Mouse (Mus musculus): ENCODE measurements at regions not wholly inside any gene's neighbourhood (a gene's known extent, or its start where the extent isn't known, plus 50 kb on each side); places are given as distances from the start of the nearest gene placed in this dataset.

DNA sequence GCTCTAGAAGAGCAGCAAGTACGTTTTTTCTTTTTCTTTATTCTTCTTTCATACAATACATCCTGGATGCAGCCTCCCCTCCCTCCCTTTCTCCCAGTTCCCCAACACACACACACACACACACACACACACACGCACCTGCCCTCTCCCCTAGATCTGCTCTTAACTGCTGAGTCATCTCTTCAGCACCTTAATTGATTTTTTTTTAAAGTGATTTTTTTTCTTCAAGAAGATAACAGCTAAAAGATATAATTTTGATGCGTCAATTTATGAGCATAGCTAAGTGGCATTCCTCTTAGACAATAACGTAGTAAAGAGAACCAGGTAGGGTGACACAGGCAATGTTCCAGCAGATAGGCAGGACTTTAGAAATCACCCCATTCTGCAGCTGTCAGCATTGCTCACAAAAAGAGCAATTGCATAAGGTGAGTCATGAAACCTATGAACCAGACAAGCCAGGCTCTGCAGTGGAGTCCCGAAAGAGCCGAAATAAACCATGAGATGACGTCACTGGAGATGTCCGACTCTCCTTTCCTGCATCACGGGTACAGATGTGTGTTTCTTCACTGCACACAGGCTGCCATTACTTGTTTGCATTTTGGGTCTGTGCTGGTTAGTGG, 63.9 kb upstream of the Tnrc6a start:
- DNase-seq, result no peak

DNA sequence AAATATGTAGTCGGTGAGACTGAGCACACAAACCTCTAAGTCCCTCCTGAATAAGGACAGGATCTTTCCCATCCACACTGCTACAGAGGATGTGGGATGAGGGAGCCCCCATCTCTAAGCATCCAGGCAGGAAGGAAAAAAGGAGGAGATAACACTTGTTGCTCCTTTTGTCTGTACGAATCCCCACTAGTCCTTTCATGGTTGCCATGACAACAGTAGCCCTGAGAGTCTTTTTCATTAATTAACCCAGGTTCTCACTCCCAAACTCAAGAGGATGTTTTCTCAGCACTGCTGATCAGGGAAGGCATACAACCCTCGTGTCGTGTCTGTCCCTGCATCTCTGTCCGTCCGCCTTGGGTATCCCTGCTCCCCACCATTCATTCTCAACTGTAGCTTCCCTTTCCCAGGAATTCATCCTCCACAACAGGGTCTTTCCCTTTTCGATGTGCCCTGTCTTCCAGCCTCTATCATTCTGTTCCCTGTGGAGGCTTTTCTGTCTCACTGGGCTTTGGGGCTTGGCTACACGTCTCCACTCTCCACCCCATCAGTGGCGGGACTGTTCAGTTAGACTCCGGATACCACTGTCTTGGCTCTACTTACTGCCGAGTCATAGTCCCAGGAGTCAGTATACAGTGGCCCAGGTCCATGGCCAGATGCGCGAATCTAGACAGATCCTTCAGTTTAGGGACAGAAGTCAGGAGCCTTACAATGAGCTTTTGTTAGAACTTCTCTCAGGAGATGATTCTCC, 60.2 kb upstream of the Tnrc6a start:
- no peak for DNase-seq

DNA sequence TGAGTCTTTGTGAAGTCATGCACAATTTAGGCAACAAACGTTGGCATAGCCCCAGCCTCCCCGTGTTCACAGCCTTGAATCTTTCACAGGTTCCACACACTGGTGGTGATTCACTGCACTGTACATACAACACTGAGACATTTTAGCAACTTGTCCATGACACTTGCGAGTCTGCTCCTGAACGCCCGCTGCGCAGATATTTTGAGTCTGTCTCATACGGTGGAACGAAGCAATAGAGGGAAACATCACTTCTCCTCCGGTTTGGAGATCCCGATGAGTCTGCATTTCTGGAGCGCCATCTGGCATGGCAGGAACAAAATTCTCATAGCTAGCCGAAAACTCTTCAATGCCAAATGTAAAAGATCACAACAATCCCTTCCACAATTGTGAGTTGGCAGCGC, 57.7 kb upstream of the Tnrc6a start:
- DNase-seq, result peak; percentile 78

DNA sequence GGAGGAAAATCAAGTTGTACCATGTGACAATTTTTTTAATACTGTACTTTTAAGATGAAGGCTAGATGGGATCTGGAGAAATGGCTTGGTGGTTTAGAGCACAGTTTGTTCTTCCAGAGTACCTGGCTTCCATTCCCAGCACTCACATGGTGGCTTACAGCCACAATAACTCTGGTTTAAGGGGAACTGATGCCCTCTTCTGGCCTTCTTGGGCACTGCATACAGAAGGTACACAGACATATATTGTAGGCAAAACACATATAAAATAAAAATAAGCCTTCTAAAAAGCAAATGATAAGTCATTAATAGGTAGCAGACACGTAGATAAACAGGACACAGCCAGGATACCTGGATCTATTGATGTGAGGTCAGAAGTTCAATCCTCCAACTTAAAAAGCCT, 56.3 kb upstream of the Tnrc6a start:
- DNase-seq, result no peak

DNA sequence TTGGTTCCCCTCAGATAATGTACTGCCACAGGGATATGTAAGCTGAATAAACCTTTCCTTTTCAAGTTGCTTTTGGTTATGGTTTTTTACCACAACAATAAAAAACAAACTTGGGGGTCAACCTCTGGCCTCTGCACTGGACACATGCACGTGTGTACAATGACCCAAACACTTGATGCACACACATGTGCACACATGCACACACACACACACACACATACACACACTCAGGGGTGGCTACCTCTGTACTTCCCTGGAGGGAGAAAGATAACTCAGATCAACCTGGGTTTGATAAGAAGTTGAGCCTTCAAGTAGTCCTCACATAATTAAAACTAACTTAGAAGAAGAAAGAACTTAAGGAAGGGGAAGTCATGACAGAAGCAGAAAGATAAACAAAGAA, 55.4 kb upstream of the Tnrc6a start:
- no peak for DNase-seq

DNA sequence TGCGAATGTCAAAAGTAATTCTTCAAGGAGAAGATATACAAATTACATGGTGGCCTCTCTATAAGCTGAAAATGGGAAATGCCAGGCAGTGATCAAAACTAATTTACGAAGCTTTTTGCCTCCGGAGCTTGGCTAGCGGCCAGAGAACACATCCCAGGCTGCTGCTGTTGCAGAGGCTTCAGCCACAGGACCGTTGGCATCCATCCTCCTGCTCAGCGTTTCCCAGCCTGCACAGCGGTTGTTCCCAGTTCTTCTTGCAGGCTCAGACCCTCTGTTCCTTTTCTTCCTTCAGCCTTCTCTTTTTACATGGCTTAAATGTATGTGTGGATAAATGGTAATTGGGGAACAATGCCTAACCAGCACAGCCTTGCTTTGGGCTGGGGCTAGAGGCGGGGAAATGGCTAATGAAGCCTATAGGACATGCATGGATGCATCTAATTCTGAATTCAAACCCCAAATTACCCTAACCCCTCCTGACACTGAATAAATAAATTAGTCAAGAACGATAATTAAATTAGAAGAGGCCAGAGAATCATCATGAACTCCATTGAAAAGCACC, 54.9 kb upstream of the Tnrc6a start:
- no peak for DNase-seq

GRCm38 (mm10) chr7:123069280-123069679, 54.4 kb upstream of the Tnrc6a start:
- no peak for DNase-seq

DNA sequence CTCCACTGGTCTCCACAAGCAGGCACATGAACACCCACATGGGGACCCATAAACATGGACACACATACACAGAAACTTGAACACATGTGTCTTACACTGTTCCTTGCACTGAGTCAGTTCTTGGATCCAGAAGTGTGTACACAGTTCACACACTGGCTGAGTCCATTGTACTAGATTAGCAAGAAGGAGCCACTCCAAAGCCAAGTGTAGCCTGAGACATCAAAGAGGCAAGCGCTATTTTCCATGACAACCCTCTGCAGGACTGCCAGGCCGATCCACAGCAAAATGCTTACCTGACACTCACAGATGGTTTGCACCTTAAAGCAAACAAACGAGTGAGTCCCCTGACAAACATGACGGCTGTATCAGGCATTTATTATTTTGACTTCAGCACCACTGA, 52.8 kb upstream of the Tnrc6a start:
- DNase-seq, result no peak
